Mouse (Mus musculus) ES-Bruce4 (cell line): Measurements from ENCODE around the gene Fto. TPM values are rescaled to one million over a fixed set of nuclear protein-coding genes. Genes with fewer than 3 reads are reported as not detected.

Experiments used
- H3K27ac ChIP-seq: 2 replicates; pipeline ENCODE4 v1.5.1; 2012; ENCODE audit warnings: low read length, inconsistent platforms; ENCODE audit not compliant: insufficient read depth
- H3K27me3 ChIP-seq: 2 replicates; pipeline ENCODE4 v1.6.1; 2012; ENCODE audit warnings: mild to moderate bottlenecking, low read length, inconsistent platforms; ENCODE audit not compliant: control insufficient read depth, poor library complexity, insufficient read depth, severe bottlenecking
- H3K36me3 ChIP-seq: 2 replicates; pipeline ENCODE4 v1.6.1; 2012; ENCODE audit warnings: inconsistent platforms, mild to moderate bottlenecking, low read length, moderate library complexity; ENCODE audit not compliant: control insufficient read depth, poor library complexity, insufficient read depth, severe bottlenecking
- H3K4me1 ChIP-seq: one replicate; pipeline ENCODE4 v1.8.1; 2011; ENCODE audit warnings: low read length; ENCODE audit not compliant: control insufficient read depth, insufficient read depth
- H3K4me3 ChIP-seq: 2 replicates; pipeline ENCODE4 v1.5.1; 2011; ENCODE audit warnings: low read depth, mild to moderate bottlenecking, low read length
- H3K9ac ChIP-seq: 2 replicates; pipeline ENCODE4 v1.6.1; 2012; ENCODE audit warnings: low read depth, mild to moderate bottlenecking, inconsistent platforms; ENCODE audit not compliant: poor library complexity, severe bottlenecking
- H3K9me3 ChIP-seq: replicated peaks from 2 replicates; pipeline ENCODE4 v1.6.1; 2012; ENCODE audit warnings: mild to moderate bottlenecking, low read length, inconsistent platforms; ENCODE audit not compliant: control insufficient read depth, poor library complexity, insufficient read depth, severe bottlenecking
- CTCF ChIP-seq: IDR thresholded peaks from one replicate; pipeline ENCODE4 v1.8.1; 2011; ENCODE audit warnings: low read depth, low read length
- EP300 ChIP-seq: IDR thresholded peaks from 2 replicates; pipeline ENCODE4 v1.6.1; 2011; ENCODE audit warnings: low read depth, low read length; ENCODE audit not compliant: insufficient read depth
- POLR2A ChIP-seq: IDR thresholded peaks from one replicate; pipeline ENCODE4 v1.8.1; 2011; ENCODE audit warnings: low read length; ENCODE audit not compliant: insufficient read depth
- polyA plus RNA-seq: library from polyadenylated mRNA; stranded (reverse); fragments of >200 nt; gene quantifications from 2 replicates; pipeline ENCODE4 v1.2.4, GENCODE M21; 2011; ENCODE audit warnings: low read depth; ENCODE audit not compliant: missing spikeins, insufficient read depth, insufficient read length

Fto gene
- polyA plus RNA-seq, 1 experiment = 61.2 TPM

DNA sequence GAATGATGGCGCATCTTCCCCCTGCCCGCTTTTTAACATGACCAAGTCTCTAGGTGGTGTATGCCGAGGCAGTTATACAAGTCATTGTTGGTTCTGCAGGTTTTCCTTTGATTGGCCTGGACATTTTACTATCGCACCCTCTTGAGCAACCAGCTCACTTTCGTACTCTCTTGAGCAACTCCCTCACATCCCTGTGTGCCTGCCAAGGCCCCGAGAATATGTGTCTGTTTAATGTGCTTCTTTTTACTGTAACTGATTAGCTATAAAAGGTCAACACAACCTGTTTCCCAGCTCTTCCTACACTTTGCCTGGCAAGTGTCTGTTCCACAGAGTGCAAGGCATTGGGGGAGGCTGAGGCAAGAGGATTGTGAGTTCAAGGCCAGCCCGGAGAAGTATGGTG is 401.4 kb downstream of the Fto start:
- Histone ChIP-seq H3K27ac (no peak overlapping the region), H3K27me3 (no peaks in the 10 kb centered on the region)
- TF ChIP-seq CTCF (no peak), POLR2A (no peak), EP300 (no peak)

GRCm38 (mm10) chr8:91715387-91716085 is 402.2 kb downstream of the Fto start:
- no peaks in the 10 kb centered on the region for H3K27me3 ChIP-seq

More for the DNA sequence above, 401.4 kb downstream of the Fto start:
- H3K4me1 ChIP-seq = no peaks in the 10 kb centered on the region
- no peak overlapping the region for H3K9ac ChIP-seq
- no peaks in the 10 kb centered on the region for H3K36me3 ChIP-seq
- H3K9me3 ChIP-seq = no peaks in the 10 kb centered on the region
- no peak overlapping the region for H3K4me3 ChIP-seq

More at GRCm38 (mm10) chr8:91715387-91716085, 402.2 kb downstream of the Fto start:
- Histone ChIP-seq H3K36me3 (no peaks in the 10 kb centered on the region), H3K9ac (no peak overlapping the region), H3K4me3 (no peak overlapping the region), H3K4me1 (no peaks in the 10 kb centered on the region), H3K9me3 (no peaks in the 10 kb centered on the region), H3K27ac (no peak overlapping the region)
- TF ChIP-seq EP300 (no peak), POLR2A (no peak), CTCF (no peak)

Other genes starting within 250 kb of the Fto start
- gene Rbl2, start 243.5 kb upstream of the Fto start, polyA plus RNA-seq = 7.3 and 11.4 TPM in 2 replicates
- 74.4 and 80.3 TPM in 2 replicates for gene Aktip, start 113.5 kb upstream of the Fto start, polyA plus RNA-seq
- 6.1 and 9.9 TPM in 2 replicates for gene Rpgrip1l, start 263 bp upstream of the Fto start, polyA plus RNA-seq